Mouse (Mus musculus): Measurements from ENCODE around the gene V1rd19. TPM values are rescaled to one million over a fixed set of nuclear protein-coding genes. Genes with fewer than 3 reads are reported as not detected.

Gene V1rd19
- not detected in 2 replicates for polyA plus RNA-seq (2015; fragmentation: Nextera tagmentation; extraction: Ambion mirVana)

GRCm38 (mm10) chr7:24001391-24001790 is at the start of gene V1rd19:
V1rd19 (plus strand) TSS chr7:24001691.

GRCm38 (mm10) chr7:23974315-23974714 is 27.2 kb upstream of the V1rd19 start, which contains the start of gene Vmn1r181:
Vmn1r181 (plus strand) TSS chr7:23974615.

GRCm38 (mm10) chr7:24052660-24053304 is 51.3 kb downstream of the V1rd19 start, which contains the start of gene Vmn1r183:
Vmn1r183 (plus strand) TSS chr7:24053254.

Other genes starting within 250 kb of the V1rd19 start
- not detected in 2 replicates for gene Vmn1r174, start 249.4 kb upstream of the V1rd19 start, polyA plus RNA-seq (2015; fragmentation: Nextera tagmentation; extraction: Ambion mirVana)
- gene Vmn1r175, start 191.0 kb upstream of the V1rd19 start, polyA plus RNA-seq (2015; fragmentation: Nextera tagmentation; extraction: Ambion mirVana) = not detected in 2 replicates
- not detected in 2 replicates for gene Vmn1r176, start 164.3 kb upstream of the V1rd19 start, polyA plus RNA-seq (2015; fragmentation: Nextera tagmentation; extraction: Ambion mirVana)
- gene Vmn1r177, start 135.2 kb upstream of the V1rd19 start, polyA plus RNA-seq (2015; fragmentation: Nextera tagmentation; extraction: Ambion mirVana) = not detected in 2 replicates
- not detected in 2 replicates for gene Vmn1r178, start 109.7 kb upstream of the V1rd19 start, polyA plus RNA-seq (2015; fragmentation: Nextera tagmentation; extraction: Ambion mirVana)
- gene Vmn1r179, start 74.7 kb upstream of the V1rd19 start, polyA plus RNA-seq (2015; fragmentation: Nextera tagmentation; extraction: Ambion mirVana) = not detected in 2 replicates
- not detected in 2 replicates for gene Vmn1r180, start 51.1 kb upstream of the V1rd19 start, polyA plus RNA-seq (2015; fragmentation: Nextera tagmentation; extraction: Ambion mirVana)
- gene Vmn1r181, start 27.1 kb upstream of the V1rd19 start, polyA plus RNA-seq (2015; fragmentation: Nextera tagmentation; extraction: Ambion mirVana) = not detected in 2 replicates
- not detected in 2 replicates for gene Vmn1r183, start 51.6 kb downstream of the V1rd19 start, polyA plus RNA-seq (2015; fragmentation: Nextera tagmentation; extraction: Ambion mirVana)
- 20.0 and 22.2 TPM in 2 replicates for gene Zfp180, start 80.2 kb downstream of the V1rd19 start, polyA plus RNA-seq (2015; fragmentation: Nextera tagmentation; extraction: Ambion mirVana)
- gene Zfp112, start 110.6 kb downstream of the V1rd19 start, polyA plus RNA-seq (2015; fragmentation: Nextera tagmentation; extraction: Ambion mirVana) = 8.0 and 9.9 TPM in 2 replicates
- gene Zfp235, start 132.5 kb downstream of the V1rd19 start, polyA plus RNA-seq (2015; fragmentation: Nextera tagmentation; extraction: Ambion mirVana) = 23.8 and 24.7 TPM in 2 replicates
- gene Zfp114, start 173.4 kb downstream of the V1rd19 start, polyA plus RNA-seq (2015; fragmentation: Nextera tagmentation; extraction: Ambion mirVana) = 2.6 and 2.7 TPM in 2 replicates
- 3.0 and 3.5 TPM in 2 replicates for gene Zfp111, start 209.8 kb downstream of the V1rd19 start, polyA plus RNA-seq (2015; fragmentation: Nextera tagmentation; extraction: Ambion mirVana)
- gene Zfp109, start 235.9 kb downstream of the V1rd19 start, polyA plus RNA-seq (2015; fragmentation: Nextera tagmentation; extraction: Ambion mirVana) = 2.2 and 2.8 TPM in 2 replicates